Mouse (Mus musculus) monocyte, adult 2 months (primary cell): Measurements from ENCODE around the gene Rhox3a.
"Not testable (repeated sequence)": the region's sequence is repeated elsewhere in the genome, so short reads cannot be mapped to it uniquely, and the experiment has no call there.

ENCODE experiments used
- DNase-seq, 2 experiments: peaks; one replicate each; pipeline ENCODE4 v3.0.0; 2022; ENCODE audit warnings: low spot score in 2 of 2, low read depth in 1 of 2

Gene Rhox3a

DNA sequence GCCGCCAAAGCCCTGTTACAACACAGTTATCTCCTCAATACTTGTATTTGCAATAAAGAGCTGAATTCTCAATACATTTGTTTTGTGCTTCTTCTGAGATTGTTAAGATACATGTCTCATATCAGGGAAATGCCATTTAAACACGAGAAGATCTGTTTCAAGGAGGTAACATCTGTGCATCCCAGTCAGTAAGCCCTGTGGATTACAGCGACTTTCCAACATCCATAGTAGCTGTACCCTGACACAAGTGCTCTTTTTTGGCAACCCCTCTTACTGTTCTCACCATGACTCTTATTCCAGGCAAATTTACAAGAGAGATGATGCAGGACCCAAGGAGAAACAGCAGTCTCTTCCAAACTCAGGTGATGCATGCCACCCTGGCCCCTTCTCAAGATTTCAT lies at the start of gene Rhox3a:
Gene Rhox3a, plus strand, starts transcription at position 301 of the 400 bp plus-strand sequence.
- not testable (repeated sequence) for DNase-seq

DNA sequence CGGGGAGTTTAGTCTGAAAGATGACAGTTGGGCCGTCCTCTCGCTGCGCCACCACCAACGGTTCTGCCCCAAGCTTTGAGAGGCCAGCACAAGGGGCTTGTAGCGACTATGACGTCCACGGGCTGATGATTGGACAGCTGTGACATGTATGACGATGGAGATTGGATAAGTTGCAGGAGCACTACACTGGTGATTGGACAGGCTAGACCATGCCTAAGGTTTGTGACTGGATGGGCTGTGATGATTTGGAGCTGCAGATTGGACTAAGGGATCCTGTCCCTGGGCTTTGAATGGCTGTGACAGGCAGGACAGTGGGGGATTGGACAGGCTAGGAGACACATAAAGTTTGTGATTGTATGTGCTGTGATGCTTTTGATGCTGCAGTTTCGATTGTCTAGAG lies 38.8 kb upstream of the Rhox3a start, which contains the start of gene Gm9:
Gene Gm9, minus strand, starts transcription at position 101 of the 400 bp plus-strand sequence.
- no peak for DNase-seq

DNA sequence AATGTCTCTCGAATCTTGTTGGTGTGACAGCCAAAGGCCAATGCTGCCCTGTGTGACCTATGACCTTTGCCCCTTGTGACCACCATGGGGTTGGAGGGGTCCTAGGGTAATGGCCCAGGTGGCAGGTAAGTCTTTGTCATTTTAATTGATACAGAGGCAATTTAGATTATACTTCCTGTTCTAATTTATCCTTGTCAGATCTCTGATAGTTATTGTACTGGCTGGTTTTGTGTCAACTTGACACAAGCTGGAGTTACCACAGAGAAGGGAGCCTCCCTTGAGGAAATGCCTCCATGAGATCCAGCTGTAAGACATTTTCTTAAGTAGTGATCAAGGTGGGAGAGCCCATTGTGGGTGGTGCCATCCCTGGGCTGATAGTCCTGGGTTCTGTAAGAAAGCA lies 27.6 kb upstream of the Rhox3a start, which contains the start of gene Rhox1:
Gene Rhox1, minus strand, starts transcription at position 101 of the 400 bp plus-strand sequence.
- not testable (repeated sequence) for DNase-seq

DNA sequence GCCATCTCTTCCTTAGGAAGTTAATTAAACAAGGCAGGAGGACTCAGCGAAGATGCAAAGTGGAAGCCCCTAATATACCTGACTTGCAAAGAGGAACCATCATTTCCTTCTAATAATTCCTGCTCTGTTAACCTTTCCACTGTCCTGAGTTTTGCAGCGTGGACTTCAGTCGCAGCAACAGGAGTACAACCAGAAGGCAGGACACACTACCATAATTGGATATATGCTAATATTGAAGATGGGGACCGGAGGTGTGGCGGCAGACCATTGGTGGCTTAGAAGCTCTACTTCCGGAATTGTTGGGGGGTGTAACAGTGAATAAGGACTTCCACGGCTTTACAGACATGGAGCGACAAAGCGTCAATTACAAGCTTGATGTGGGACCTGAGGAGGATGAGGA lies 5.0 kb upstream of the Rhox3a start, which contains the start of gene Rhox2a:
Gene Rhox2a, plus strand, starts transcription at position 301 of the 400 bp plus-strand sequence.
- DNase-seq = not testable (repeated sequence)

DNA sequence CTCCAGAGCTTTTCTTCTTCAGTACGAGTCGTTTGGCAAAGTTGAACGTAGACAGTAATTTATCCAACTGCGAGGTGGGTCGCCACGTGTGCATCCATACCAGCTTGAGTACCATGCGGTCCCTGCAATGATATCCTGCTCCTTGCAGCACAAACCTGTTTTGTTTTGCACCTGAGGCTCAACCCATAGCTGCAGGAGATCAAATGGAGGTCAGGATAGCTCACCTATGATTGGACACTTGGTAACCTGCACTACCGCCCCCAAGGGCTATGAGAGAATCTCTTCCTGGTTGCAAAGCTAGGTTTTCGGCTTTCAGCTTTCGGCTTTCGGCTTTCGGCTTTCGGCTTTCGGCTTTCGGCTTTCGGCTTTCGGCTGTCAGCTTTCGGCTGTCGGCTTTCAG lies 15.3 kb downstream of the Rhox3a start, which contains the start of gene Rhox4a:
Gene Rhox4a, plus strand, starts transcription at position 301 of the 400 bp plus-strand sequence.
- not testable (repeated sequence) for DNase-seq
